Mouse (Mus musculus): Measurements from ENCODE around the gene Spata17. TPM values are rescaled to one million over a fixed set of nuclear protein-coding genes. Genes with fewer than 3 reads are reported as not detected.

Gene Spata17
- 0.12 TPM in 1 of 2 replicates, not detected in the other for polyA plus RNA-seq (2015; fragmentation: Nextera tagmentation; extraction: Ambion mirVana)

DNA sequence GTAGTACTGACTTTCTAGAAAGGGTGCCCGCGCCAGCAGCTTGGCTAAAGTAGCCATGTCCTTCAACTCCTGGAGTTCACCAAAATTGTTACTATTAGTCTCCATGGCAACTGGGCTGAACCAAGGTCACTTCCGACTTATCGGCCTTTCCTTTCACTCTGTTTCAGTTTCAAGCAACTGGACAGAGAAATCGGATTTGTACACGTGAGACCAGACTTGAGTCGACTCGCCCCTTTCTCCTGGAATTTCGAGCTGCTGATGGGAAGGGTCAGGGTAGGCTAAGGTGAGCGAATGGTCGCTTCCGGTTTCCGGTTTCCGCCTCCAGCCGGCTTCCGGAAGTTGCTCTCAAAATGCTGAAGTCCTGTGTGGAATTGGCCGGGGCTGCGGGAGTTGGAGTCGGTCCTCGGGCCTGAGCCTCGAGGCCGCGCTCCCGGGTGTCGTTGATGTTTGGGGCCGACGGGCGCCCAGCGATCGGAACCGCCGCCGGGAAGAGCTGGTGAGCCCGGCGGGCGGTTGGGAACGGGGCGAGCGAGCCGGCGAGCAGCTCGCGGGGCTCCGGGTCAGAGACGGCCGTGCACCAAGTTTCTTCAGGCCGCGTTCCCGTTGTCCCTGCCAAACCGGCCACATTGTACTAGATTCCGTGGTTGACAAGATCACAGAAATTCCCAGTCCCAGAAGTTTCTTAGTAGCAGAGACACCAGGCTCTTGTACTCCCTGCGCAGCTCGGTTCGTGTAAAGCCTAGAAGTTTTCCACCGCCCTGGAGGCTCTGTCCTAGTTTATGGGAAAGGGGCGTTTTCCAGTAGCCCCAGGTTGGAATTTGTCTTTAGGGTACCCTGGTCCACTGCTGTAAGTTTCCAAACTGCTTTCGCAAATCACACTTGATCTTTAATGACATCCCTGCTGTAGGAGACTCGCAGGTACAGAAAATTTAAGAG lies at the start of gene Spata17, which contains the start of gene Gpatch2:
Spata17 (minus strand) TSS at position 285 of the 936 bp plus-strand sequence.
Gpatch2 (plus strand) TSS at position 328 of the 936 bp plus-strand sequence.

Other genes with a start within 250 kb of the Spata17 start
- gene D1Pas1, start 248.0 kb downstream of the Spata17 start, polyA plus RNA-seq (2015; fragmentation: Nextera tagmentation; extraction: Ambion mirVana): not detected in 2 replicates
- 6.3 and 7.6 TPM in 2 replicates for gene Gpatch2, start within 50 bp of the Spata17 start, polyA plus RNA-seq (2015; fragmentation: Nextera tagmentation; extraction: Ambion mirVana)